Mouse (Mus musculus) olfactory bulb, adult 2 months (tissue): ENCODE data around the gene Zfp787.

Experiments
- CTCF ChIP-seq: fragments of 200-500 bp; IDR thresholded peaks from 2 replicates; pipeline ENCODE4 v1.5.1; 2012; ENCODE audit warnings: low read depth, mild to moderate bottlenecking, low read length, moderate library complexity; ENCODE audit not compliant: insufficient read depth
- POLR2A ChIP-seq: fragments of 200-500 bp; IDR thresholded peaks from 2 replicates; pipeline ENCODE4 v1.6.1; 2012; ENCODE audit warnings: mild to moderate bottlenecking, low read depth, low read length, moderate library complexity; ENCODE audit not compliant: insufficient read depth

GRCm38 (mm10) chr7:6162172-6162571 lies 6.4 kb upstream of the Zfp787 start:
- no peak for TF ChIP-seq POLR2A
- TF ChIP-seq CTCF = no peak
